Mouse (Mus musculus) embryonic fibroblast, embryonic 13.5 days (primary cell): ENCODE data around the gene Cbwd1.

Source experiments
- CTCF ChIP-seq: IDR thresholded peaks from 2 replicates; pipeline ENCODE4 v1.5.1; 2011; ENCODE audit warnings: mild to moderate bottlenecking, control low read depth, low read length, moderate library complexity, borderline replicate concordance; ENCODE audit not compliant: insufficient read depth
- POLR2A ChIP-seq: IDR thresholded peaks from 2 replicates; pipeline ENCODE4 v1.6.1; 2011; ENCODE audit warnings: low read depth, mild to moderate bottlenecking, control low read depth, low read length, moderate library complexity

DNA sequence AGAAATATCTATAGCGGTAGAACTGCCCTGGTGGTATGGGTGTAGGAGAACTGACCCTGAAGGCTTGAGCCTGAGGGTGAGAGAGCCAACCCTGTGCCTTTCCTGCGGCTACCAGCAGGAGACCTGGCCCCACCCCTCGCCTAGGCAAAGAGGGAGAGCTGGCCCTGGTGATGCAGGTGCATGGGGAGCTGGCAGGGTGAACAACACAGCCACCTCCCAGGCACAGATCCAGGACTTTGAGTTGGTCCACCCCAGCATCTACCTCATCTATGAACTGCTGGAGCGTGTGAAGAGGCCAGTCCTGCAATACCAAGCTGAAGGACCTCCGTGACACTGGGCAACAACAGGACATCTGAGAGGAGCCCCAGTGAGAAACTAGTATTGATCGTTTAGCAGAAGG, 32.1 kb upstream of the Cbwd1 start:
- TF ChIP-seq CTCF (no peak), POLR2A (no peak)
